Mouse (Mus musculus) urinary bladder, postnatal 14 days (tissue): Measurements from ENCODE around the gene Adgrd1.
"Not testable (repeated sequence)": the region's sequence is repeated elsewhere in the genome, so short reads cannot be mapped to it uniquely, and the experiment has no call there.

ENCODE experiments used
- DNase-seq: peaks from one replicate; pipeline ENCODE4 v3.0.0; 2021; ENCODE audit warnings: low spot score

The Adgrd1 gene

DNA sequence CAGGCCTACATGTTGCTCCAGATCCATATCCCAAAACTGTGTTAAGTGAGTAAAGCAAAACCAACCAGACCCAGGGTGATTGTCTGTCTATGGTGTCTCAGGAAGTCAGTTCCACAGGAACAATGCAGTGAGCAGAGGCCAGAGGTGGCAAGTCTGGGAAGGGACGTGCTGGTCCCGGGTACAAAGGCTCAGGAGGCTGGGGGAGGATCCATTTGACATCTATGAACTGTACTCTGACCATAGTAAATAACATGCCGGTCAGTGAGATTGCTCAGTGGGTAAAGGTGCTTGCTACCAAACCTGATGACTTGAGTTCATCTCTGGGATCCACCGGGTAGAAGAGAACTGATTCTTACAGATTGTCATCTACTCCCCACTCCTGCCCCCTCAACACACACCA lies 3.4 kb upstream of the Adgrd1 start:
- DNase-seq, result no peak

DNA sequence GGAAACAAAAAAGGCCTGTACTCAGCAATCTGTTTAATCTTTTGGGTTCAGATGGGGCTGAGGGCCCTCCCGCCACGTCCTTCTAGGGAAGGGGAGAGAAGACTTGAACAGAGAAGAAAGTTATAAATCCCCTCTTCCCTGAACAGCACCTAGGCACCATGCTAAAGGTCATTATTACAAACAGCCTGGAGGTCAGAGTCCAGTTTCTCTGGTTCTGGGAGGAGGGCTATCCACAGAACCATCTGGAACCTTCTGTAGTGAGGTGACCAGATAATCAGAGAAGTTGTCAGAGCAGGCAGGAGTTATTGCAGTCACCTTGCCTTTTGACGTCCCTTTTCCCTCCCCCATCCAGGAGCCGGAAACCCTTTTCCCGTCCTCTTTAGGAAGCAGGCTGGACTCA lies 2.3 kb upstream of the Adgrd1 start:
- no peak for DNase-seq

DNA sequence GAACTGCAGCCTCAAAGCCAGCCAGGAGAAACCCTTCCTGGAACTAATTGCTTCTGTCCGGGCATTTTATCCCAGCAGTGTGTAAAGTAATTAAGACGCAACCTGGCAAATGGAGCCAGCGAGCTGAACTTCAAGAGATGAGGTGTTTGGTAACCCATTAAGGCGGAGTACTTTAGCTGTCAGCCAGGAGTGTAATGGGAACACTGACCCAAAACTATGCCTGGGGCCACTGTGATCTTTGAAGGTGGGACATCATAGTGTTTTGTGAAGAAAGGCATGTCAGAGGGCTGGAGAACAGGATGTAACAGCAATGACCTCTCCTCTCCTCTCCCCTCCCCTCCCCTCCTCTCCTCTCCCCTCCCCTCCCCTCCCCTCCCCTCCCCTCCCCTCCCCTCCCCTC lies 7.5 kb downstream of the Adgrd1 start:
- no peak for DNase-seq

DNA sequence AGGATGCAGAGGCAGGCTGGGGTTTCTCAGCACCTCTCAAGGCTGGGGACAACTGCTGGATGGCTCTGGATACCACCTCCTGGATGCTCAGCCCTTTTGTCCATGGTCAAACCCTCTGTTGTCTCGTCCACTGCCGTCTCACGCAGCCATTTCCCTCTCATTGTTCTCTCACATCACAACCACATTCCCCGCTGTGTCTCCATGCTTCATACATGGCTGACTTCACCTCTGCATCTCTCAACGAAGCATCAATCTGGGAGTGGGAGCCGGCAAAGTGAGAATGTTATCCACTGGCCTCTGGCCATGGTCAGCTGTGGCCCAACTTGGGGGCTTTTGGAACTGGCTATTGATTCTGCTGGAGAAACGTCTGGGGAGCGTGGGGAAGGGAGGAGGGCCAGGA lies 15.2 kb downstream of the Adgrd1 start:
- DNase-seq, result no peak

DNA sequence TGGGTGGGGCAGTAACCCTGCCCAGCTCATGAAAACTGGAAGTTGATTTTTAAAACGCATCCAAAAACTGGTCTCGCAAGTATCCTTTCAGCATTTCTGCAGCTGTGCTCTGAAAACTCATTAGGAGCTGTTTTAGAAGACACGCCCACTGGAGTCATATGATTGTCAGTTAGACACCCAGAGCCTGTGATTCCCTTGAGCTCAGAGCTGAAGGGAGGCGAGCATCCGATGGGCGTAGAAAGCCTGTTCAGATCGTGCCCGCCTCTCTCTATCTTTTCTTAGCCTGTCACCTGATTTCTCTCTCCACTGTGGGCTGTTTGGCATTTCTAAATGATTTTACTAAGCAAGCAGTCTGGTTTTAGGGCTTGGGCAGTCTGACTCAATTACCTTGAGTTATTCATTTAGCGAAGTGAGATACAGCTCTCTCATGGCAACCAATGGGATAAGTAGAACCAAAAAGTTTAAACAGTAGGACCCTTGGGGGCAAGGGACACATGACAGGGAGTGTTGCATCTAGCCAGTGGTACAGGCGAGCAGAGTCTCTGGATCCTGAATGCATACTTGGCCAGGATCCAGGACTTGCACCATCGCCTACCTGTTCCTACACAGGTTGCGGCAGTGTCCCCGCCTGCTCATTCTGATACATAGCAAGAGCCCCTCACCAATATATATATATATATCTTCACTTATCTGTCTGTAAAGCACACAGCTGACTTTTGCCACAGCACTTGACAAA lies 17.4 kb downstream of the Adgrd1 start:
- DNase-seq, result no peak

DNA sequence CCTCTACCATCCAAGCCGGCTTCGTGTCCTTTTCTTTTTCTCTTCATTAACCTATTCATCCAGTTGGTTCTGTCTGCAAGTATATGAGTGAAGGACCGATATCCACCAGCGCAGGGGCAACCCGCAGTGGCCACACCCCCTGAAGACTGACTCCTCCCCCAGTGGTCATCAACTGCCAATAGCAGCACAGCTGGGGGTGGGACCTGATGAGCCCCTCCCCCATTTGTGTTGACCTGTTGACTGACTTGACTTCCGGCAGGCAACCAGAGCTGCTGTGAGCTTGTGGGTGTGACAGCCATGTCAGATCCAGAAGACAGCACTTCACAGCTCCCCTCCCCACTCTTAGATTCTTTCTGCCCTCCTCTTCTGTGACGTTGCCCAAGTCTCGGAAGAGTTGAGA lies 19.7 kb downstream of the Adgrd1 start:
- DNase-seq, result no peak

DNA sequence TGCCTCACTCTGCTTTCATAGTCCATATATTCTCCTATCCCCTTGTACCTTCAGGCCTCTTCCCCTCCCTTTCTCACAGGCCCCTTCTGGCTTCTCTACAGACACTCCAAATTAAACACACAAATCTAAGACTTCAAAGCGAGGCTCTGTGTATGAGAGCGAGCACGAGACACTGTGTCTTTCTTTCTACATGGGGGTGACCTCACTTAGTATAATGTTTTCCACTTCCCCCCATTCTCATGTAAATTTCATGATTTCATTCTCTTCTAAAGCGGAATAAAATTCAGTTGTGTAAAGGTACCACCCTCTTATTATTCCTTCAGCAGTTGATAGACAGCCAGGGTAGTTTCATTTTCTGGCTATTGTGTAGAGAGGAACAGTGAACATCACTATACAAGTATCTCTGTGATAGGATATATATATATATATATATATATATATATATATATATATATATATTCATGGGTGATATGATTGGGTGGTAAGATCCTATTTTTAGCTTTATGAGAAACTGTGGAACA lies 21.1 kb downstream of the Adgrd1 start:
- DNase-seq, result no peak

DNA sequence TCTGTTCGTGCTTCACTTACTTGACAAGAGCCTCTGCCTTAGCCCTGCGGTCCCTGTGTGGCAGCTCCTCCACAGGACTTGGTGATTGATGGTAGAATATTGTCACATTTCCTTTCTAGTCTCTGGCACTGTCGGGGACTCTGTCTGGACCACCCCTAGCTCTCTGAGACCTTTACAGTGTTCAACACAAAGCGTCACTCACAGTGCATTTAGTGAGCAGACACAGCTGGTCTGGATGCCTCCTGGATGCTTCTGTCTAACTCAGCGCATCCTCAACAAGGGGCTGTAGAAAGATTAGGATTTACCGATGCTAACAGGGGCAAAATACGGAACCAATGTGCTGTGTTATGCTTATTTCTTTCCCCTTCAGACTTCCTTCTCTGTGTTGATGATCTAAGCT lies 22.0 kb downstream of the Adgrd1 start:
- DNase-seq, result no peak

DNA sequence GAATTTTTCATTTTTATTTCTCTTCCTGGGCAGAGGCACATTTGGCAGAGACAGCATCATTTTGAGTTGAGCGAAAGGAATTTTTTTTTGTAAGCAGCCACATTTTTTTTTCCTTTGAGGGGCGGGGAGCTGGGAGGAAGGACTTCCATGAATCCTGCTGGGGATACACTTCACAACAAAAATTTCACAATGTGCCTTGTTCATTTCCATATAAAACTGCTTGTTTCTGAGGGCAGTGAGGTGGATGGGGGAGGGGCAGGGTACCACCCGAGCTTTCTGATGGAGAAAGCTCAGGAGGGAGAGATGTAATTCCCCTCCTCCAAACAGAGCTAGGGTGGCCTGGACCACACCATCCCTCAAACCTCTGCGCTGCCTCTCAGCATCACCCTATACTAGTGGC lies 22.6 kb downstream of the Adgrd1 start:
- no peak for DNase-seq

DNA sequence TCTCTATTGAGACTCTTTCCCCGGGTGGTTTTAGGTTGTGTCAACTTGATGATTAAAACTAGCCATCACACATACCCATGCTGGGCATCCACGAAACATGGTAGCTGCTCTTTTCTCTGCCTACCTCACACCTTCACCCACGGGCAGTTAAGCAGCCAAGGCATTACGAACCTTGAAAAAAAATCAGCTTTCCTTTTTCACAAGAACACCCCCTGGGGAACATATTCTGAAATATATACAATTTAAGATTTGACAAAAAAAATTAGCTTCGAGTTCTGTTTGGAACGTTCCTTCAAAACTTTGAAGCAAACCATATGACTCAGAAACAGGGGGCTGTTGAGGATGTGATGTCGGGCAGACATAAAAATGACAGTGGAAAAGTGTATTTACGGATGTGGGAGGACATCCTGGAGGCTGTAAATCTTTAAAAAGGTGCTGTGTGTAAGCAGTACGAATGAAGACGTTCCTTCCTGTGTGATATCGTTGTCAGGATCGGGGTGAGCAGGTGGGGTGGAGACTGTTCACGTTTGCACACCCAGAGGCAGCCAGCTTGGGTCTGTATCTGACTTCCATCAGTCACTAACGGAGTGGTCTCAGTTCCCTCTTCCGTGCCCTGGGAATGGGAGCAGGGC lies 25.2 kb downstream of the Adgrd1 start:
- DNase-seq, result no peak

DNA sequence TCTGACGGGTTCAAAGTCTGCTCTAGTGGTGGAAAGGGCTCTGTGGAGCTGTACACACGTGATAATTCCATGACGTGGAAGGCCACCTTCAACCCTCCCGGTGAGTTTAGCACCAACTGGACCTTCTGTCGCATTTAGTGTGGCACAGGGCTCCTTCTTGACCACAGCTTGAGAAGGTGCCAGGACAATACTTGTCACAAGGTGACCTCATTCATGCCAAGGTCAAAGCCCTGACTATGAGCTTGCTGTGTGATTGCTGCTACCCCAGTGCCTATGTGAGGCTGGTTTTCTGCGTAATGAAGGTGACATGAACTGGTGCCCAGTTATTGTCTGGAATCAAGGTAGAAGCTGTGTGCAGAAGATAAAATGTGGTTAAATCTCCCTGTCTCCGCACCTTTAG lies 25.9 kb downstream of the Adgrd1 start:
- DNase-seq, result no peak

DNA sequence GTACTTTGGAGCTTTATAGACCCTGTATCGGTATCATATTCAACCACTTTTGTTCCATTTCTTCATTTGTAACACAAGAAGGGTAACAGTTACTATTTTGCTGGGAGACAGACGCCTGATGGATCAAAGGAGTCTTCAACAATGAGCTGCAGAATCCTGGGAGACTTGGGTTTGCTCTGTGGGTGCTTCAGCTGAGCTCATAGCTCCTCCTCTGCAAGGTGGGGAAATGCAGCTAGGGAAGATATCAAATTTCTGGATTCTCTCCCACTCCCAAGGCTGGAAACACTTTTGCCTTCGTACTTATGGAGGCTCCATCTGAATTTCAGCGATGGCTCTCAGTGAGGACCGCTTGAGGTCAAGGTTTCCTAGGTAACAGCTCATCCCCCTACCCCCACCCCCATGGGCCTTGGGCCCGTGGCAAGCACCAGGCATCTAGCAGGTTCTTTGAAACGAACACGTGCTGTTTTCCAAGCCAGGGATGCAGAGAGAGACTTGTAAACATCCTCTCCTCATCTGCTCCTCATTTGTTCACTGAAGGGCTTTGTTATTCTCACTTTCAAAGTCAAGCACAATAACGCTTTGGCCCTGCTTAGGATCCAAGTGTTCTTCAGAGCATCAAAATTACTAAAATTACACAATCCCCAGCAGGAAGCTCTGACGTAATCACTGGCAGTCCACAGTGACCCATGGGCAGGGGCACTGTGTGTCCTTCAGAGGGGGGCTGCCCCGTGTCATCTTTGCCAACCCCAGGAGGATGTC lies 27.7 kb downstream of the Adgrd1 start:
- DNase-seq, result no peak

DNA sequence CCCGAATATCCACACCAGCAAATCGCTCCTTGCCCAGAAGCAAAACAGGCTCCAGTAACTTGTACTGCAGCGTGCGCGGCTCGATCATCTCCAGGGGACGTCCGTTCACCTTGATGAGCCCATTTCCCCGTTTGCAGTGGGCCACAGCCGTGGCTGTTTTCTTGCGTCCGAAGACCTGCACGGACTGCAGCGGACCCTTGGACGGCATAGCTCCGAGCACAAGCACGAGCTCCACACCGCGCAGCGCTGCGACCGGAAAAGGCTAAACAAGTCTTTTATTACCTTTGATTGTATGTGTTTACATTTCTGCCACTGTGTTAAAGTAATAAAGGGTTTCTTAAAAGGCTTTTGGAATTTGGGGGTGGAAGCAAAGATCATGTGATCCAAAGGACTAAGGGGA lies 31.8 kb downstream of the Adgrd1 start:
- not testable (repeated sequence) for DNase-seq

DNA sequence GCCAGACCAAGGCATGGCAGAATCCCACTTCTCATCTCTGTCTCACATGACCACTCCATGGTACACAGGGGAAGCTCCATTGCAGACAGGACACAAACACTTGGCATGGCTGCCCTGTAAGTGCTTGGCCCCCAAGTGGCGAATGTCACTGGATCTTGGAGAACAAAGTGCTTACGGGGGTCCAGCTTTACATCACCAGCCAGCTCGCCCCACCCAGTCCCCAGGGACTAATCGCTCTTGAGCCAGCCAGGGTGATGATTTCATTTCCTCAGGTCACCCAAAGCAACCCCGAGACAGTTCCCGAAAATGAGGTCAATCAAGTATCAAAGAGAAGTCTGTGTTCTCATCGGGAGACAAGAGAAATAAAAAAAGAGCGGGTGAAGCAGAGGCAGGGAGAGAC lies 33.8 kb downstream of the Adgrd1 start:
- DNase-seq, result no peak

DNA sequence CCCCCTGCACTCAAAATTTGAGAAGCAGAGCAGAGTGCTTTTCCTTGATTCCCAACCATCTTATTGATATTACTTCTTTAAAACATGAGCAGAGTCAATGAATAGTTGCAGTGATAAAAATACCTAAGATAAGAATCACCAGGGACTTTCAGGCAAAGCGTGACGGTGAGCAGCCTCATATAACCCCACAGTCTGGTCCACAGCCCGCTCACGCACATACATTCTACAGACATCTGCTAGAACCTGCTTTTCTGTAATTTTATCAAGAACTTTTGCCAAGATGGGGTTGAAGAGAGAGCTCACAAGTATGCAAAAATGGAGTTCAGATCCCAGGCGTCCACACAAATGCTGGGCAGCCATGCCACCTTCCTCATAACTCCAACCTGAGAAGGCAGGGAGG lies 40.9 kb downstream of the Adgrd1 start:
- no peak for DNase-seq

DNA sequence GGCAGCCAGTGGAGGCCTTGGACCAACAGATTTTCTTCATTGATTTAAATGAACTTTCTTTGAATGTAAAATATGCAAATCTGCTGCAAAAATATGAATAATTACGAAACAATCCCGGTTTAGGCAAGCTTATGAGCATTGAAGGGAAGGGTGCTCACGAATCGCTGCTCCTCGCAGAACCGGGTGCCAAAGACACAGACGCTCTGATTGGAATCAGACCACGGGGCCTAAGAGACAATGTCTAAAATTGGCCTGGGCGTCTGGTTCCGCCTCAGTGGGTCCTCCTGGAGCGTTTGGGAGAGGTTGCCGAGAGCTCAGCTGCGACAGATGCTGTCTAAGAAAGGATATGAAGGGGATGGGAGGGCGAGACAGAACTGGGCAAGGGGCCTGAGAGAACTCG lies 42.0 kb downstream of the Adgrd1 start:
- peak; percentile 42 for DNase-seq

DNA sequence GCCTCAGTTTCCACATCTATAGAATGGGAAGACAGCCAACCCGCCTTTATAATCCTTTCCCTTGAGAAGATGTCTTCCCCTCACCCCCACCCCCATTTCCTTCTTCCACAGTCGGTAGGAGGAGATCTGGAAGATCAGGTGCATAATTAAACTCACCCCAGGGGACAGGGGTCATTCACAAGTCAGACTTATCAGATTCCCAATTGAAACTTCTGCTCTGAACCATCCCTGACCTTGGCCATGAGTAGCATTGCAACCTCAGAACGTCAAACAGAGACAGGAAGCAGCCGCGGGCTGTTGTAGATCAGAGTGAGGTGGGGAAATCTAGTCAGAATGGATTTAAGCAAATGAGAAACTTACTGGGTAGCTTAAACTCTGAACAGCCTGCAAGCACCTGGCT lies 46.3 kb downstream of the Adgrd1 start:
- DNase-seq, result no peak

DNA sequence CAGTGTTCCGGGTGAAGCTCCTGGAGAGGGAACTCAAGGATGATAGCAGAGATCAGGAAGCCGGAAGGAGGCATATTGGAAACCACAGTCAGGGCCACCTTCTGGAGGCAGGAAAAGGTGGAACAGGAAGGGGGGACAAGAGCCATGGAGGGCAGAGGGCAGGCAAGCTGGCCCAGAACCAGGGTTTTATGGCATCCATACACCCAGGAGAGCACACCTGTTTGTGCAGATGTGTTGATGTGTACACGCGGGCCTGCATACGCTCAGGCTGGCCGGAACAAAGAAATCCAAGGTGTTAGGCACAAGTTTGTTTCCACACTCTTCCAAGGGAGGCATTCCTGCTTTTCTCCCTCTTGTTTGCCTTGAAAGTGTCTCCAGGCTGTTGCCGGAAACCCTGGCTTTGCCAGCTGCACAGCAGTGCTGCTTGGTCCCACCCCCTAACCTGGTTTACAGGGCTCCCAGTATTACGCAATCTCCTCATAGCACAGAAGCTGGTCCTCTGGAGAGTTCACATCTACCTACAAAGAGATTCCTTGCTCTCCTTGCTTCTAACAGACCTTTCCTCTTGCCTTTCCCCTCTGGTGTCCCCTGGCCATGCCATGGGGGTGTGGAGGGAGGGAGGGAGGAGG lies 48.9 kb downstream of the Adgrd1 start:
- no peak for DNase-seq

DNA sequence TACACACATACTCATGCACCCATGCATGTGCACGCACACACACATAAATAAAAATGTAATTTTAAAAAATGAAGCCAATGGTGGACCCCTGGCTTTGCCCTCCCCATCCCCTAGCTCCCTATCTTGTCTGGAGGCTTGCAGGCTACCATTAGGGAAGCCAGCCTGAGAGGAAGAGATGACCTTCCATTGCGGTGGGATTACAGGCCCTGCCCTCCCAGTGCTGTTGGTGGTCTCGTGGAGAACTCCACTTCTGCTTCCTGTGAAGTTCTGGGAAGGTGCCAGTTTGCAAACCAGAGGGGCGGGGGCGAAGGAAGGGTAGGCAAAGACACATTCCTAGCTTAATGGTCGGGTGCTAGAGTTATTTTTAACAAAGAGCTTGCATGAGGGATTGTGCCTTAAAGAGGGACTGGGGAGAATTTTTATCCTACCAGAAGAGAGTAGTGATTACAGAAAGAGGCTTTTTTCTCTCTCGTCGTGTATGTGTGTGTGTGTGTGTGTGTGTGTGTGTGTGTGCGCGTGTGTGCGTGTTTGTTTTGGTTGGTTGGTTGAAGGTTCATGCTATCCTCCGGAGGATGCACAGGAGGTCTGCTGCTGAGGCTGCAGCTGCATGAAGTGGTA lies 50.5 kb downstream of the Adgrd1 start:
- DNase-seq, result no peak

DNA sequence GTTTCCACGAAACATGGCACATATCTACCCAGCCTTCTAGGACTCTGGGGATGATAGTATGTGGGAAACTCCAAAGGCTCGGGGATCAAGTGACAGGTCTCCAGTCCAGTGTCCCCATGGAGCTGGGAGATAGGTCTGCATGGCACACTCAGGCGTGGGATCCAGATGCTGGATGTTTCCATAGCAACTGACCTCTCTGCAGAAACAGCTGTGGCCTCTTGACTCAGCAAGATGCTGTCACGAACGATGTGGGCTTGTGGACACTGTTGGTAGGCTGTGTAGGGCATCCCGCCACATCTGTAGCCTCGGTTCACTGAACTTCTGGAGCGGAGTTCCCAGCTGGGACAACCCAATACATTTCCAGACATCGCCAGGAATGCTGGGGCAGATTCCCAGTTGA lies 51.9 kb downstream of the Adgrd1 start:
- DNase-seq, result no peak

DNA sequence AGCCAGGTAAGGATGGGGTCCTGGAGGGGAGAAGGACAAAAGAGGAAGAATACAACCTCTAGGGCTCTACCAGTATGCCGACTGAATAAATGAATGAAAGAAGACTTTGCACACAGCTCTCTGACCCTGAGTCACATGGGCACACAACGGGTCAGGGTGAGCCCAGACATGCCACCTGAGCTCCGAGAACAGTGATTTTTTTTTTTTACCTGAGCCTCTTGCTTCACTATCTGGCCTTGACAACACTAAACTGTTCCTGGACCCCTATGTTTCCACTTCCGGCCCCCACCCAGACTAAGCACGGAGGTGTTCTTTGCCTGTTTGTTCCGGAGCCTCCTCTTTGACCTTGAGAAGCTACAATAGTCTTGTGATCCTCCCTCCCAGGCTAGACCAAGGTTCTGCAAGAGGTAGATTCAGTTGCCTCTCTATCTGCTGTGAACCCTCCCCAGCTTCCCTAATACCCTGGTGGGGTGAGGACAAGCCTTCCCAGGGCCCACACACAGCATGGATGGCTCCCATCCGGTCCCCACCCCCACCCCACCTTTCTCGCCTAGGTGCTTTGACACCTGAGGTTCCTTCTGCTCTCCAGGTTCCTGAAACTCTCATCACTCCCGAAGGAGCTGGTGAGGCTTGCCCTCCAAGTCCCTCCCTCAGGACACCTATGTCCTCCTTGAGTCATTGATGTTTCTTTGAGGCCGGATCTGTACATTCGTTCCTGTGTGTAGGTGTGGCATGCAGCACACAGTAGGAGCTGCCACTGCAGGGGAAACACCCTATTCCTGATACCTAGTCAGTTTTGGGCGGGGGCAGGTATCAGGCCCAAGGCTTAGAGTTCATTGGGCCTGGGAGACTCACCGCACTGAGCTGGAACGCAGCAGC lies 58.7 kb downstream of the Adgrd1 start:
- DNase-seq, result no peak
